Mouse (Mus musculus) neutrophil, adult 65 days (primary cell): Measurements from ENCODE around the gene Gm10490. TPM values are rescaled to one million over a fixed set of nuclear protein-coding genes. Genes with fewer than 3 reads are reported as not detected.

Experiments
- total RNA-seq: library from RNA; stranded (reverse); gene quantifications from 2 replicates; pipeline ENCODE4 v1.2.4, GENCODE M21; 2023

The Gm10490 gene
- not detected in 2 replicates for total RNA-seq

DNA sequence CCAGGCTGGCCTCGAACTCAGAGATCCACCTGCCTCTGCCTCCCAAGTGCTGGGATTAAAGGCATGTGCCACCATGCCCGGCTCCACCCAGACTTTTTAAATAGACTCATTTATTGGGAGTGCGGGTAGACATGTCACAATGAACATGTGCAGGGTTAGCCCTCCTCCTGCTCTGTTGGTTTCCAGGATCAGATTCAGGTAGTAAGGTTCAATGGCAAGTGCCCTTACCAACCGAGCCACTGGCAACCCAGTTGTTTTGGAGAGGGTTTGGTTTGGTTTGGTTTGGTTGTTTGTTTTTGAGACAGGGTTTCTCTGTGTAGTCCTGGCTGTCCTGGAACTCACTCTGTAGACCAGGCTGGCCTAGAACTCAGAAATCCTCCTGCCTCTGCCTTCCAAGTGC is at the start of gene Gm10490:
Gene Gm10490 (plus strand): TSS at position 301 of the 400 bp plus-strand sequence.

DNA sequence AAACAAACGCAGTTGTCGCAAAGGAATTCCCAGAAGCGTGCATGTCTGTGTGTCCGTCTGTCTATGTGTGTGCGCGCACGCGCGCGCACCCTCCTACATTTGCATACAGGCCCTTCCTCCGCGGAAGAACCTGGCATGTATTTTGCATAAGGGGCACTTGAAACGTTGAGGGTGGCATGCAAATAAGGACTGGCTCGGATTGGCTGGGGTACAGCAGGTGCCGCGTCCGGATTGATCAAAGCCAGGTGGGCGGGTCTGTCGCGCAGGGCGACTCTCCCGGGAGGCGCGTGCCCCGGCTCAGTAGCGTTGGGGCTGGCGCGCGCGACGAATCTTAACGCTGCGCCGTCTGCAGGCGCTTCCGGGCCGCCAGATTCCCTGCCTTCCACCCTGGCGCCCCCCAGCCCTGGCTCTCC is 31.3 kb upstream of the Gm10490 start, which contains the start of gene Pim2:
Gene Pim2 (plus strand): TSS at position 256 of the 413 bp plus-strand sequence.

DNA sequence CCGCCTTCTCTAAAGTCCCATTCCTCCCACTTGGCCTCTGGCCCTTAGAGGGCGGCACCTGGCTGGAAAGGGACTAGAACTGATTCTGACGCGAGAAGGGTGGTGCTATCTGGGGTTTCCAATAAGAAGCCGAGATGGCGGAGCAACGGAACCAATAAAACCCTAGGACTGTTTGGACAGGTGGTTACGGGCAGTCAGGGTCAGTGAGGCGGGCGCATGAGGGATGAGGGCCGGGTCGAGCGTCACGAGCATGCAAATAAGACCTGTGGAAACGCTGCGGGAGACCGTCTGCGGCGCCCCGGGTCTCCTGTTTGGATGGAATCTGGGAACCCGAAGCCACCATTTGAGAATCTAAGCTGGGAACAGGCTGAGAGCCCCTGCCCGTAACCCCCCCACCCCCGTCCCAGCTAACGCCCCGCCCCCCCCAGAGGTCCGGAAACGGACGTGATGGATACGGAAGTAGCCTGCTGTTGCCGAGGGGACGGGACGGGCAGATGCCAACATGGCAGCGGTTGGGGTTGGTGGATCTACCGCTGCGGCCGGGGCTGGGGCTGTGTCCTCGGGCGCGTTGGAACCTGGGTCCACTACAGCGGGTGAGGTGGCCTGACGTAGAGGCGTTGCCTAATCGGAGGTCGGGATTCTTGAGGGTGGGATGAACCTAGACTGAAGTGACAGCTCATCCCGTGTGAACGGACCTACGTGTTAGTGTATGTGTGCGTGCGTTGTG is 25.3 kb upstream of the Gm10490 start, which contains the start of gene Slc35a2:
Gene Slc35a2 (plus strand): TSS at position 188 of the 727 bp plus-strand sequence.

DNA sequence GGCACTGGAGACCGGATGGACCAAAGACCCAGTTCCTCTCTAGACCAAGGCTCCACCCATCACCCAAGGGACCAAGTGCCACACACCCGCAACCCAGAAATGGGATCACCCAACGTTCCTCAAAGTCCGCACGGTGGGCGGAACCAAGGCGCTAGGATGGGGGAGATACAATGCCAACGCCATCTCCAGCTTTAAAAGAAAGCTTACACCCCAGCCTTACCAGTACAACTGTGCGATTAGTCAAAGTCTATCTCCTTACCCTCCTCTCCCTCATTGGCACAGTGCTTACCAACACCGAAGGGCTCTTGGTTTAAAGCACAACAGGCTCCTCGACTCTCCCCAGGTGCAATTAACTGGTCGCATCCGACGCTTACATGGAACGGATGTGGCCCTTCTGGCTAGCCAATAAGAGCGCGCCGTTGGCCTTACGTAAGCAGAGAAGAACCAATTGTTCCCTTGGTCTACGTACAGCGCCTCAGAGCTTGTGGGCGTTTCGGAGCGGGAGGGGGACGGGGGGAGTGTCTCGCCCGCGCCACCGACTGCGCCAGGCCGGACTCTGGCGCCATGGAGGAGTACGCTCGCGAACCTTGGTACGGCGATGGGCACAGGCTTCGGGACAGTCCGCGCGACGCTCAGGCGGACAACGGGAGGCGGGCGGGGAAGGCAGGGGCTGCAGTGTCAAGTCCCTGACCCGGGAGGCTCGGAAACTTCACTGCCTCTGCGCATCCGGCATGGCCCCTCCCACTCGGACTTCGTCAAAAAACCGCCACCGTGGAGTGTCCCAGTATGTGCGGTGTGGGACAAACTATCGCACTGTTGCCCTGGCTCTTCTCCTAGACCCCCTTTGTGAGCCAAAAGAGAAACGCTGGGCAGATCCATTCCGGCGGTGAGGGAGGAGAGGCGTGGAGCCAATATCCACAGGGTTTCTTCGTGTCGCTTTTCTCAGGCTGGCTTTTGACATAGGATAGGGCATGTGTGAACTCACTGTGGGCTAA is 10.2 kb upstream of the Gm10490 start, which contains the start of the genes Pqbp1 and Timm17b:
Gene Pqbp1 (minus strand): TSS at position 390 of the 995 bp plus-strand sequence.
Gene Timm17b (plus strand): TSS at position 478 of the 995 bp plus-strand sequence.

GRCm38 (mm10) chrX:7907735-7908134 is 1.6 kb upstream of the Gm10490 start, which contains the start of gene Gm10491:
Gene Gm10491, minus strand, starts transcription at chrX:7907835.

GRCm38 (mm10) chrX:7919601-7920383 is 10.4 kb downstream of the Gm10490 start, which contains the start of gene Pcsk1n:
Gene Pcsk1n, plus strand, starts transcription at chrX:7919822.

GRCm38 (mm10) chrX:7928270-7928790 is 19.0 kb downstream of the Gm10490 start, which contains the start of gene Eras:
Gene Eras, minus strand, starts transcription at chrX:7928607.

DNA sequence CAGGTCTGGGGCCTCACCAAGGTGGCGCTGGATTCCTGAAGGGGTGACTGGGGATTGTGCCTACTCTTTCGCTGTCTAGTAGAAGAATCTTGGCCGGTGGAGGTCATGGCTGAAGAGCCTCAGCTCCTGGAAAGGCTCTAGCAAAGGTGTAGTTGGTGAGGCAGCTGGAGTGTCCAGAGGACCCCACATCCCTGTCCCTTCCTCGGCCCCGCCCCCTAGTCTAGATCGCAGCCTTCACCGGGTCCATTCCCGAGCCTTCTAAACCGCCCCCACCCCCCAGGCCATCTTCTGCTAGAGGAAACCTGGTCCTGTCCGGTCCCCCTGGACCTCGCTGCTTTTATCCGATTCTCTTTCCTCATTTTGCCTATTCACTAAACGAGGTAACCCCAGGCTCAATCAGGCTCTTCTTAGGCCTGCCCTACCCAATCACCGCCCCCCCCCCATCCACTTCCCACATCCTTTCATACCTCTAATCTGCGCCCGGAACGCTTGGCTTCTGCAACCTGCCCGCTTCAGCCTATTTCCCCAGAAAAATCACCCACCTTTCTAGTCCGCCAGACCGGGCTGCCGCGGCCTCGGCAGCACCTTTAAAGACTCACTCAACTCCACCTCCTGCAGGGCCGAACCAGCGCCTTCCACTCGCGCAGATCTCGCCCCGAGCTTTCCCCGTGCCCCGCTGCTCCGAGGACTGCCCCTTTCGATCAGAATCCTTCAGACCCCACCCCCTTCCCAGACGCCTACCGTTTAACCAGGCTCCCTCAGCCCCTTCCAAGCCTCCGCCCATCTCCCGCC is 38.0 kb downstream of the Gm10490 start, which contains the start of gene Hdac6:
Gene Hdac6 (minus strand): TSS at position 782 of the 792 bp plus-strand sequence.

Other genes with a start within 250 kb of the Gm10490 start
- gene Plp2, start 238.2 kb upstream of the Gm10490 start, total RNA-seq = 518 and 532 TPM in 2 replicates
- not detected in 2 replicates for gene Magix, start 228.3 kb upstream of the Gm10490 start, total RNA-seq
- gene Gpkow, start 212.4 kb upstream of the Gm10490 start, total RNA-seq = 45.4 and 58.6 TPM in 2 replicates
- 52.3 and 70.0 TPM in 2 replicates for gene Wdr45, start 195.2 kb upstream of the Gm10490 start, total RNA-seq
- gene Gm45208, start 187.3 kb upstream of the Gm10490 start, total RNA-seq = 1.8 and 1.9 TPM in 2 replicates
- 2.0 and 2.6 TPM in 2 replicates for gene Praf2, start 181.1 kb upstream of the Gm10490 start, total RNA-seq
- not detected in 2 replicates for gene Ccdc120, start 158.6 kb upstream of the Gm10490 start, total RNA-seq
- 85.6 and 90.4 TPM in 2 replicates for gene Tfe3, start 147.0 kb upstream of the Gm10490 start, total RNA-seq
- gene Gripap1, start 119.8 kb upstream of the Gm10490 start, total RNA-seq = 135 and 164 TPM in 2 replicates
- 1.4 and 2.0 TPM in 2 replicates for gene Kcnd1, start 87.3 kb upstream of the Gm10490 start, total RNA-seq
- gene Otud5, start 68.2 kb upstream of the Gm10490 start, total RNA-seq = 129 and 151 TPM in 2 replicates
- gene Pim2, start 31.3 kb upstream of the Gm10490 start, total RNA-seq = 2.2 and 4.1 TPM in 2 replicates
- gene Slc35a2, start 25.5 kb upstream of the Gm10490 start, total RNA-seq = 25.5 and 28.1 TPM in 2 replicates
- gene Pqbp1, start 10.3 kb upstream of the Gm10490 start, total RNA-seq = 34.5 and 34.7 TPM in 2 replicates
- gene Timm17b, start 10.2 kb upstream of the Gm10490 start, total RNA-seq = 44.3 and 45.8 TPM in 2 replicates
- gene Gm10491, start 1.7 kb upstream of the Gm10490 start, total RNA-seq = not detected in 2 replicates
- not detected in 2 replicates for gene Pcsk1n, start 10.3 kb downstream of the Gm10490 start, total RNA-seq
- gene Eras, start 19.1 kb downstream of the Gm10490 start, total RNA-seq = not detected in 2 replicates
- gene Hdac6, start 38.3 kb downstream of the Gm10490 start, total RNA-seq = 4.9 and 8.8 TPM in 2 replicates
- 0.88 and 1.6 TPM in 2 replicates for gene Gata1, start 68.5 kb downstream of the Gm10490 start, total RNA-seq
- not detected in 2 replicates for gene Glod5, start 109.0 kb downstream of the Gm10490 start, total RNA-seq
- gene Suv39h1, start 165.2 kb downstream of the Gm10490 start, total RNA-seq = 28.1 and 33.2 TPM in 2 replicates
- gene Was, start 181.0 kb downstream of the Gm10490 start, total RNA-seq = 136 and 163 TPM in 2 replicates
- gene Wdr13, start 223.3 kb downstream of the Gm10490 start, total RNA-seq = 33.9 and 43.9 TPM in 2 replicates
- 315 and 338 TPM in 2 replicates for gene Rbm3, start 236.3 kb downstream of the Gm10490 start, total RNA-seq